Mouse (Mus musculus): ENCODE measurements at regions not wholly inside any gene's neighbourhood (a gene's known extent, or its start where the extent isn't known, plus 50 kb on each side); places are given as distances from the start of the nearest gene placed in this dataset. TPM values are rescaled to one million over a fixed set of nuclear protein-coding genes. Genes with fewer than 3 reads are reported as not detected.

- Histone ChIP-seq H3K27me3 (ENCODE audit: control insufficient read depth, insufficient read depth, low read length) (no peaks in the 10 kb centered on the region), H3K36me3 (ENCODE audit: control insufficient read depth, insufficient read depth, low read length) (no peaks in the 10 kb centered on the region), H3K4me3 (ENCODE audit: low read depth, low read length) (no peak overlapping the region), H3K4me1 (ENCODE audit: control insufficient read depth, insufficient read depth, low read length) (no peaks in the 10 kb centered on the region), H3K27ac (ENCODE audit: low read length) (no peak overlapping the region), H3K4me2 (replicated peaks; ENCODE audit: low read depth, low read length) (no peak overlapping the region), H3K9me3 (ENCODE audit: control insufficient read depth, low read depth, low read length) (no peaks in the 10 kb centered on the region), H3K9ac (replicated peaks; ENCODE audit: low read depth, low read length) (no peak overlapping the region)
- 92% methylated on average over 2 of the region's 2 CpGs for WGBS
- ATAC-seq (ENCODE audit: insufficient number of reproducible peaks, insufficient read depth, low FRiP score, low read depth): no peak
These were observed 936.3 kb upstream of the Flrt2 start for GRCm38 (mm10) chr12:94755754-94756153.

GRCm38 (mm10) chr12:94795913-94796615 is 896.0 kb upstream of the Flrt2 start:
- Histone ChIP-seq H3K4me3 (ENCODE audit: low read depth, low read length) (no peak overlapping the region), H3K9ac (replicated peaks; ENCODE audit: low read depth, low read length) (no peak overlapping the region), H3K9me3 (ENCODE audit: control insufficient read depth, low read depth, low read length) (no peaks in the 10 kb centered on the region), H3K4me2 (replicated peaks; ENCODE audit: low read depth, low read length) (no peak overlapping the region), H3K27ac (ENCODE audit: low read length) (no peak overlapping the region), H3K36me3 (ENCODE audit: control insufficient read depth, insufficient read depth, low read length) (no peaks in the 10 kb centered on the region), H3K4me1 (ENCODE audit: control insufficient read depth, insufficient read depth, low read length) (no peaks in the 10 kb centered on the region), H3K27me3 (ENCODE audit: control insufficient read depth, insufficient read depth, low read length) (no peaks in the 10 kb centered on the region)
- WGBS: 58% methylated on average over 5 of the region's 5 CpGs
- ATAC-seq (ENCODE audit: insufficient number of reproducible peaks, insufficient read depth, low FRiP score, low read depth): no peak

DNA sequence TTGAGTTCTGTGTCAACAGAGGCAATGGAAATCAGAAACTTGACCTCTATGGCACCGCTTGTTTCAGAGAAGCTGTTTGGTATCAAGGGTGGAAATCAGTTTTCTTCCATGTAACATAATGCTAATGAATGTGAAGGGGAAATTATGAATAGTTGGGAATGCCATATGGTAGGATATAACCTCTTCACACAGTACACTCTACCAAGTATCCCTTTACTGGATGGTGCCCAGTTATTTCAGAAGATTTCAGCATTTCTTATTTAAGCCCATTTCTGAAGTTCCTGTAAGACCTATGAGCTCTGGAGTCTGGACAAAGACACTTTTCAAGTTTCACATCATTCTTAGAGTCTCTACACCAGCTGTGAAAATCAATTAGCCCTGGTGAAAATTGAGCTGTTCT is 887.3 kb upstream of the Flrt2 start:
- Histone ChIP-seq H3K4me1 (ENCODE audit: control insufficient read depth, insufficient read depth, low read length) (no peaks in the 10 kb centered on the region), H3K9me3 (ENCODE audit: control insufficient read depth, low read depth, low read length) (no peaks in the 10 kb centered on the region), H3K4me3 (ENCODE audit: low read depth, low read length) (no peak overlapping the region), H3K27ac (ENCODE audit: low read length) (no peak overlapping the region), H3K4me2 (replicated peaks; ENCODE audit: low read depth, low read length) (no peak overlapping the region), H3K27me3 (ENCODE audit: control insufficient read depth, insufficient read depth, low read length) (no peaks in the 10 kb centered on the region), H3K36me3 (ENCODE audit: control insufficient read depth, insufficient read depth, low read length) (no peaks in the 10 kb centered on the region), H3K9ac (replicated peaks; ENCODE audit: low read depth, low read length) (no peak overlapping the region)
- 92% methylated on average over 1 of the region's 1 CpGs for WGBS
- ATAC-seq (ENCODE audit: insufficient number of reproducible peaks, insufficient read depth, low FRiP score, low read depth): no peak

DNA sequence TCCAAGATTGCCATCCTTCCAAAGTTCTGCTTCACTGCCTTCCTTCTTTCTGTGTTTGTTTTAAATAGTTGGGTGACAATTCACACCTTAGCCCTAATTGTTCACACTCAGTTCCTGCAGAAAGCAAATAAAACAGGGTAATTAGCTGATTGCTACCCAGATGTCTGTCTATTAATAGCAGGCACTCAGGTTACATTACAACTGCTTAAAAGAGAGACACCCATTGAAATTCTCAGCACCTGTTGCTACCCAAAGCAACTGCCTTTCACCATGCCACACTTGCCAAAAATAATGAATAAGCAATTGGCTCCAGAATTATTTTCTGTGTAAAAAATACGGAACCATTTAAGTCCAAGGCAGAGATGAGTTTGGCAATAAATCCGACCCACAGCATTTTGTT is 860.6 kb upstream of the Flrt2 start:
- H3K4me3 ChIP-seq (ENCODE audit: low read depth, low read length): no peak overlapping the region
- H3K9me3 ChIP-seq (ENCODE audit: control insufficient read depth, low read depth, low read length): no peaks in the 10 kb centered on the region
- H3K27ac ChIP-seq (ENCODE audit: low read length): no peak overlapping the region
- H3K27me3 ChIP-seq (ENCODE audit: control insufficient read depth, insufficient read depth, low read length): no peaks in the 10 kb centered on the region
- H3K36me3 ChIP-seq (ENCODE audit: control insufficient read depth, insufficient read depth, low read length): no peaks in the 10 kb centered on the region
- no peak overlapping the region for H3K9ac ChIP-seq (replicated peaks; ENCODE audit: low read depth, low read length)
- WGBS: 91% methylated on average over 2 of the region's 2 CpGs
- no peaks in the 10 kb centered on the region for H3K4me1 ChIP-seq (ENCODE audit: control insufficient read depth, insufficient read depth, low read length)
- no peak overlapping the region for H3K4me2 ChIP-seq (replicated peaks; ENCODE audit: low read depth, low read length)
- no peak for ATAC-seq (ENCODE audit: insufficient number of reproducible peaks, insufficient read depth, low FRiP score, low read depth)

- no peak for ATAC-seq (ENCODE audit: insufficient number of reproducible peaks, insufficient read depth, low FRiP score, low read depth)
- H3K27me3 ChIP-seq (ENCODE audit: control insufficient read depth, insufficient read depth, low read length): no peaks in the 10 kb centered on the region
- no peak overlapping the region for H3K4me2 ChIP-seq (replicated peaks; ENCODE audit: low read depth, low read length)
- H3K4me3 ChIP-seq (ENCODE audit: low read depth, low read length): no peak overlapping the region
- no peak overlapping the region for H3K27ac ChIP-seq (ENCODE audit: low read length)
- no peaks in the 10 kb centered on the region for H3K9me3 ChIP-seq (ENCODE audit: control insufficient read depth, low read depth, low read length)
- H3K4me1 ChIP-seq (ENCODE audit: control insufficient read depth, insufficient read depth, low read length): no peaks in the 10 kb centered on the region
- no peak overlapping the region for H3K9ac ChIP-seq (replicated peaks; ENCODE audit: low read depth, low read length)
- no peaks in the 10 kb centered on the region for H3K36me3 ChIP-seq (ENCODE audit: control insufficient read depth, insufficient read depth, low read length)
These were observed 829.3 kb upstream of the Flrt2 start for GRCm38 (mm10) chr12:94862720-94863119.

GRCm38 (mm10) chr12:94910816-94911215 is 781.2 kb upstream of the Flrt2 start:
- no peaks in the 10 kb centered on the region for H3K36me3 ChIP-seq (ENCODE audit: control insufficient read depth, insufficient read depth, low read length)
- H3K27ac ChIP-seq (ENCODE audit: low read length): no peak overlapping the region
- 76% methylated on average over 2 of the region's 2 CpGs for WGBS
- no peak overlapping the region for H3K4me3 ChIP-seq (ENCODE audit: low read depth, low read length)
- no peak for ATAC-seq (ENCODE audit: insufficient number of reproducible peaks, insufficient read depth, low FRiP score, low read depth)
- H3K4me2 ChIP-seq (replicated peaks; ENCODE audit: low read depth, low read length): no peak overlapping the region
- H3K27me3 ChIP-seq (ENCODE audit: control insufficient read depth, insufficient read depth, low read length): no peaks in the 10 kb centered on the region
- H3K9me3 ChIP-seq (ENCODE audit: control insufficient read depth, low read depth, low read length): no peaks in the 10 kb centered on the region
- no peaks in the 10 kb centered on the region for H3K4me1 ChIP-seq (ENCODE audit: control insufficient read depth, insufficient read depth, low read length)
- H3K9ac ChIP-seq (replicated peaks; ENCODE audit: low read depth, low read length): no peak overlapping the region

- Histone ChIP-seq H3K9ac (replicated peaks; ENCODE audit: low read depth, low read length) (no peak overlapping the region), H3K27ac (ENCODE audit: low read length) (no peak overlapping the region), H3K36me3 (ENCODE audit: control insufficient read depth, insufficient read depth, low read length) (no peaks in the 10 kb centered on the region), H3K9me3 (ENCODE audit: control insufficient read depth, low read depth, low read length) (no peaks in the 10 kb centered on the region), H3K4me3 (ENCODE audit: low read depth, low read length) (no peak overlapping the region), H3K4me2 (replicated peaks; ENCODE audit: low read depth, low read length) (no peak overlapping the region), H3K27me3 (ENCODE audit: control insufficient read depth, insufficient read depth, low read length) (no peaks in the 10 kb centered on the region), H3K4me1 (ENCODE audit: control insufficient read depth, insufficient read depth, low read length) (no peaks in the 10 kb centered on the region)
- ATAC-seq (ENCODE audit: insufficient number of reproducible peaks, insufficient read depth, low FRiP score, low read depth): no peak
- WGBS: 77% methylated on average over 6 of the region's 6 CpGs
These were observed 749.0 kb upstream of the Flrt2 start for GRCm38 (mm10) chr12:94943067-94943466.

Small RNAs in the stretch of these regions (microRNA-seq; reads per million reads assigned to microRNA genes)
- gene Mir8099-2: not detected

Measured in stomach, embryonic 14.5 days (tissue).